Mouse (Mus musculus) retina, postnatal 1 day (tissue): Measurements from ENCODE around the gene Snx13.

Experiments
- DNase-seq: peaks from one replicate; pipeline ENCODE4 v3.0.0-alpha.2; 2012

The Snx13 gene

GRCm38 (mm10) chr12:35046999-35047319, at the start of gene Snx13:
Snx13 (plus strand) TSS chr12:35047186.
- DNase-seq: peak; percentile 96

DNA sequence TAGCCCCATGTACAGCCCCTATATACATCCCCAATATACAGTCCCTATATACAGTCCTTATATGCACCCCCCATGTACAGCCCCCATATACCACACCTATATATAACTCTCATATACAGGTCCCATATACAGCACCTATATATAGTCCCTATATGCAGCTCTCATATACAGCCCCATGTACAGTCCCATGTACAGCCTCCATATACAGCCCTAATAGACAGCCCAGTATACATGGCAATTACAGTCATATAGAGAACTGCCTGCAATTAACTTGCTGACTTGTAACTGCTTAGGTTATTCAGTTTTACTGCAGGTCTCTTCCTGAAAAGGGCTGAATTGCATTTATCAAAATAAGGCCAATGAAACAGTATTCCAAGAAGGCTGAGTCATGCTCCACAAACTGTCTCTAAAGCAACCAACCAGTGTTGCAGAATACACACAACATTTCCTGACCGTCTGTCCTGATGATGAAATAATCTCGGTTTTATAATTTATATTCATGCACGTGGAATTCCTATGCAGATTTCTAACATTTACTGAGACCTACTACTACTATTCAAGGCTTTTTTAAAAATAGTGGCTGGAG, 49.3 kb upstream of the Snx13 start:
- no peak for DNase-seq

GRCm38 (mm10) chr12:34998778-34999467, 48.1 kb upstream of the Snx13 start:
- no peak for DNase-seq

- no peak for DNase-seq
Observed at GRCm38 (mm10) chr12:35000323-35000722, 46.7 kb upstream of the Snx13 start.

DNA sequence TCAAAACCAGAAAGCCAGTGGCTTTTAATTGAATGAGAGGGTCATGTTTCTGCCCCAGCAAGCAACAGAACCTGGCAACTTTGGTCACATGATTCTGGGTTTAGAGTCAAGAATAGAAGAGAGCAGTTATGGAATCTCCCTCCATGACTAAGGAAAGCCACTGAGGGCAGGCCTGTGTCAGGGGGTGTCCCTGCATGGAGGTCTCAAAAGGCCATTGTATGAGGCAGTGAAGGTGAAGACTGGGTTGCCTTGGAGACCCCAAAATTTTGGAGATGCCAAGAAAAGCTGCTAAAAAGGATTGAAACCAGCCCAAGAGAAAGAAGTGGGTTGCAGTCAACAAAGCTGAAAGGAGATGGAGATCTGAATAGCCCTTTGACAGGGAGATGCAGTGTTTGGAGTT, 41.2 kb upstream of the Snx13 start:
- DNase-seq: no peak

- DNase-seq: peak; percentile 35
Observed at GRCm38 (mm10) chr12:35007851-35008250, 39.1 kb upstream of the Snx13 start.

- DNase-seq: peak; percentile 51
Observed at GRCm38 (mm10) chr12:35008340-35009137, 38.4 kb upstream of the Snx13 start.

DNA sequence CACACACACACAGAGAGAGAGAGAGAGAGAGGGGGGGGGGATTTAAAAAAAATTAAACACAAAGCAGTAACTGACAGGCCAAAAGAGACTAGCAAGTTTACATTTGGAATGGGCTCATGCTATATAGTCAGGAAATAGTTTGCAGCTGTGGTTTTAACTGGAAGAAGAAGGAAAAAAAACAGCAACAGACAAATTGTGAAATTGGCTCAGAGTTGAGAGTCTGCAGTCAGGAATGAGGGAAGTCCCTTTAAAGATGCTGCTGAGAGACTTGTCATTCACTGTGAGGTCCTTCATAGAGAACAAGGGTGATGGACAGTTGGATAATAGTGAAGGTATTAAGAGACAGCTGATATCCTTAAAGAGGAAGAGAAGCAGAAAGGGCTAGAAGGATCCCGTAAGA, 35.5 kb upstream of the Snx13 start:
- DNase-seq: no peak

- no peak for DNase-seq
Observed at GRCm38 (mm10) chr12:35013950-35014349, 33.0 kb upstream of the Snx13 start.

DNA sequence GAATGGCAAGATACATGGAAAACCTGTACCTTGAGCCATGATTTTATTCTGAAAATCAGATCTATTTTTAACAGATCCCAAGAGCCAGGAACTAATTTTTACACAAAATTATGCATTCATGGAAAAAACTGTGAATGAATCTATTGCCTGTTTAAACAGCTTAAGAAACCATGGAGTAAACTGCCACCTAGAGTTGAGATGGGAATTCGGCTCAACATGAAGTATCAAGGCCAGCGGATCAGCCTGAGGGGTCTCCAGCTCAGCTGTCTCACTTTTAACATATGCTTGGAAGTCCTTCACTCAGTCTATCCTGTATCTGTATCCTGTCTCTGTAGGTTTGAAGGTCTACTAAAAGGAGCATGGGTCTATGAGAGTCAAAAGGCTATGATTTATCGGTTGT, 30.9 kb upstream of the Snx13 start:
- DNase-seq: peak; percentile 27

DNA sequence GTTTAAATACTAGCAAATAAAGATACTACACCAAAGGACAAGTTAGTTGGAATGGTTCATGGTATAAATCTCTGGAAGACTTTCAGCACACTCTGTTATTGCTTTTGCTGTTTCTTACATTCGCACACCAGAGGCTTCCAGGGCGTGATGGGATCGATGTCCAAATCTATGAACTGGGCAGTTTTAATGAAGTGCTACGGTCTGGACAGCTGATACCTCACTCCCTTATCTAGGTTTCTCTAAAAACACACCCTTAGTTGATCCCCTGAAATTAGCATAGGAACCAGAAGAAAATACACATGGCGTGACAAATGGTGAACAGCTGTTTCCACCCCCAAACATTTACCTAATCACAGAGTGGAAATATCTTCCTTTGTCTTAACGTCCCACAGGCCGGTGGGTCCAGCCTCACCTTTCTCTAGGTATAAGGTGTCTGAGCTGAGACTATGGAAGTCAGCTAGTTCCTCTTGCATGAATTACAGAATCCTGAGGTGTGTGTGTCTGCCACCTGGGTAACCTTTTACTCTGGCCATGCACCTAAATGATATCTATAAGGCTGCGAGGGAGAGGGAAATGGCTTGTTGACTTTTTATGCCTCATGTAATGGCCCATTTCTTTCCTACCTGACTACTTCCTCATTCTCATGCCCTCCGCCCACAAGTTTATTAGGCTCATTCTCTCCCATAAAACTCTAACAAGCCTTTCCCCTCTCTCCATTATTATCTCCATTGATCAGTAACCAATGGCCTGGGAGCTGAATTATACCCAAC, 30.3 kb upstream of the Snx13 start:
- no peak for DNase-seq

DNA sequence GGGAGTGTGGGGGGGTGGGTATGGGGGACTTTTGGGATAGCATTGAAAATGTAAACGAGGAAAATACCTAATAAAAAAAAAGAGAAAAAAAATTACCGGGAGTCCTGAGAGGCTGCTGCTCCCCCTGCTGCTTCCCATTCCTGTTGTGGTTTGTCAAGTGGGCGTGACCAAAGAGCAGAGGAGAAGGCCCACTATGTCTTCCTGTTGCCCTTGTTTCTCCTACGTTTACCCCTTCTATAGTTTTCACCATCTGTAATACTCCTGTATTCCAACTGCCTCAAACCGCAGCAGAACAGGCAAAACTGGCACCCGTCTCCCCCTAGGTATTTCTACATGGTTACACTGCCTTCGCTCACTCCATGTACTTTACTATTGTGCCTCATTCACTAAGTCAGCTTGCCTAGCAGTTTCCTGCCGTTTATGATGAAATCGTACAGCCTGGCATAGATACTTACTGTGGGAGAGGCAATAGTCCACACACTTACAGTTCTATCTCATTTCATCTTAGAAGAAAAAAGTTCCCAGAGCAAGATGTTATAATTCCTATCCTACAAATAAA, 28.2 kb upstream of the Snx13 start:
- DNase-seq: no peak

DNA sequence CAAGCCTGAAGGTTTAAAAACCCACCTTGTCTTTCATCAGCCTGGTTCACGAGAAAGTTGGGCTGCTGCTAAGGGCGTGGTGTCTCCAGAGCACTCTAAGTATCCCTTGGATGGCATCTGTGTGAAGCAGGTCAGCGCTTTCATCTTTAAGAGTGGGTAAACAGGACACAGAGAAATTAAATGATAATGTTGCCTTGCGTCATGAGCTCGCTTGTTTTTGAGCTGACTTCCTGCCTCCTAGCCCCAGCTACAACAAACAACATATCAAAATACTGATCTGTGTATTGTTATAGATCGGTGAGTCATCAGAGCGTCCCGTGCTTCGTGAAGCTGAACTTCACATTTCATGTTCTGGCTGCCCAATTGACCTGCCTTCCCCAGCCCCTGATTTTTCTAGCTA, 25.7 kb upstream of the Snx13 start:
- no peak for DNase-seq

GRCm38 (mm10) chr12:35022066-35022465, 24.9 kb upstream of the Snx13 start:
- DNase-seq: peak; percentile 44

DNA sequence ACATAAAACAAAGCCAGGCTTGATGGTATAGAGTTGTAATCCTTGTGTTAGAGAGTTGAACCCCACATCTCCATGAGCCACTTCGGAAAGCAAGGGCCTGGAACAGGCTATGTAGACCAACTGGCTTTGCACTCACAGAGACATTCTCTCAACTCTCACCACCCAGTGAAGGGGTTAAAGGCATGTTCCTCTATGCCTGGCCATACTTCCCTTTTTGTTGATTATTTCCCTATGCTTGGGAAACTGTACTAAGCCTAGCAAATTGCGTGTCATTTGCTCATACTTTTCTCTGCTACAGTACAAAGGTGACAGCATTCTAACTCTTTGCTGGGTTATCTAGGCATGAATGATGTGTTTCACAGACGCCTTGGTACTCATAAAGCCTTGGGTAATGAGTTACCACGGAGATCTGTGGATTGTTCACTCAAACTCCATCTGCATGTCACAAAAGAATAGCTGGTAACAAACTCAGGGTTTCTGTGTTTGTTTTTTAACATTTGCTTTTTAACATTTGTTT, 21.0 kb upstream of the Snx13 start:
- no peak for DNase-seq

DNA sequence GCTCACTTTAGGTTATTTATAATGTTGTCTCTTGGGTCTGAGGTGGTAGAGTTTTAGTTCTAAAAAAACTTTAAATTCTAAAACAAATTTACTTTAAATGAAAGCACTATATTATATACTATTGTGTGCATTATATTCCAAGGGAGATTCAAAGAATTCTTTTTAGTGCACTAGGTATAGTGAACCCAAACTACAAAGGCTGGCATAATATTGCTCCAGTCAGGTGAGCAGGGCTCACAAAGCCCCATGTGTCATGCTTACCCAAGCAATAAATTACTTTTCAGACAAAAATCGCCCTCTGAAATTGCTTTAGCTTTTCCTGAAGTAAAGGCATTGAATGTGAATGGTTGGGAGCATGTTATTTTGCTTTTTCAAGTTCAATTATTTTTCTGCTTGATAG, 19.5 kb upstream of the Snx13 start:
- no peak for DNase-seq

DNA sequence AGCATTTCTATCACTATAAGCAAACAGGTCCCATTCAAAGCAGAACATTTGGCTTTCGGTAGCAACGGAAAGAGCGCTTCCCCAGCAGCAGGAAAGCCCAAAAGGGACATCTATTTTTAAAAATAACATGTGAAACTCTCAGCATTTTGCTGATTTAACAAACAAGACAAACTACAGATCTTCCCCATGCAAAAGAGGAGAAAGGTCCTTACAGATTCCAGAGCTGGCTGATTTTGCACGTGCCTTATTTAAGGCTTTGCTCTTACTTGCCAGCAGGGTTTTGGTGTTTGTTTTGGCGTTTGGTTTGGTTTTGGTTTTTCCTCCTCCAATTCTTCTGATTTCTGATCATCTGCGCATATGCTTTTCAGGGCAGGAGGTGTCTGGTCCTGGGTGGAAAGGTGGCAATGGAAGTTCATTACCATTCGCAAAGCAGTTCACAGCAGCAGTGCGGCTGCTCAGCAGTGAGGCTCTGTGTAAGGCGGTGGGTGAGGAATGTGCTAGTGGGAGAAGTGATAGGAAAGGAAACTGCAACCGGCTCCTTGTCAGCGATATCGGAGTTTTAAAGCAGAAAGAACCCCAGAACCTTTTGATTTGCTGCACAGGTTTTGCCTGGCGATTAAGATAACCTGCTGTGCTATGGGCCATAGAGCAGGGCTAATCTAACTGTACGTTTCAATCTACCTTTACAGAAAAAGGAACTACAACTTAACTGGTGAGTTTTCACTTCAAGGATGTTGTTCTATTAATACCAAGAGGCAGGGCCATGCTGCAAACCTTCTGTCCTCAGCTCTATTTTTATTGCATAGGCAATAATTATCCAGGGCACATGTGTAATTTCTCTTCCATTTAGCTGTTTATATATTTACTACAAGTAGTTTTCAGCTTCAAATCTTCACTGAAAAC, 8.1 kb upstream of the Snx13 start:
- no peak for DNase-seq

DNA sequence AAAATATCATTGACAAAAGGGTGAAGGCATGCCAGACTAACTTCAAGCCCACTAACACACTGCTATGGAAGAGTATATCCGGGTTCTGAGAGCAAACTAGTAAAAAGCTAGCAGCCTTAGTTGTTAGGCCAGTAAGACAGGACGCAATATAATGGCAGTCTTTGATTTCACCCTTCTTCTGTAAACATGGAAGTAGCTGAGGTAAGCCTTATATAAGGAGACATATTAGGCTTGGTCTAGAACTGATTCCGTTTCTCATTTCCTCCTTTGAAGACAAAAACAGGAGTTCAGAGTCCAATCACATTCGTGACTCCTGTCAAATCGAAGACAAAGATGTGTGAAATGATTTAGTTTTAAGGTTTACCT, 7.4 kb upstream of the Snx13 start:
- no peak for DNase-seq

DNA sequence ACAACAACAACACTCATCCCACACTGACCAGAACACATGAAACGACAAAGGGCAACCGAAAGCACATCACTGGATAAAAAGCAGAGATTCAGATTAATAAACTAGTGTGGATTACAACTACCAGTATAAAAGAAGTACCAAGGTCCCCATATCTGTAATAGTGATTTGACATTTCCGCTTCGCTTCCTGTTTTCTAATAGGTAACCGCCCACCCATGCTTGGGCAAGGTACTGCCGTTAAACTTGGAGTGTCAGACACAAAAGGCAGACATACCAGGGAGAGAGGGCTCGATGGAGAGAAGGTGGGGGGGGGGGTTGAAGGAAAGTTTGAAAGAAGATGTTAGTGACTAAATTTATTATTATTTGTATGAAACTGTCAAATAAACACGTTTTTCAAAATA, 5.0 kb upstream of the Snx13 start:
- DNase-seq: no peak

- no peak for DNase-seq
Observed at GRCm38 (mm10) chr12:35046310-35046998, 532 bp upstream of the Snx13 start.
